Mouse (Mus musculus): ENCODE measurements at regions not wholly inside any gene's neighbourhood (a gene's known extent, or its start where the extent isn't known, plus 50 kb on each side); places are given as distances from the start of the nearest gene placed in this dataset.

DNA sequence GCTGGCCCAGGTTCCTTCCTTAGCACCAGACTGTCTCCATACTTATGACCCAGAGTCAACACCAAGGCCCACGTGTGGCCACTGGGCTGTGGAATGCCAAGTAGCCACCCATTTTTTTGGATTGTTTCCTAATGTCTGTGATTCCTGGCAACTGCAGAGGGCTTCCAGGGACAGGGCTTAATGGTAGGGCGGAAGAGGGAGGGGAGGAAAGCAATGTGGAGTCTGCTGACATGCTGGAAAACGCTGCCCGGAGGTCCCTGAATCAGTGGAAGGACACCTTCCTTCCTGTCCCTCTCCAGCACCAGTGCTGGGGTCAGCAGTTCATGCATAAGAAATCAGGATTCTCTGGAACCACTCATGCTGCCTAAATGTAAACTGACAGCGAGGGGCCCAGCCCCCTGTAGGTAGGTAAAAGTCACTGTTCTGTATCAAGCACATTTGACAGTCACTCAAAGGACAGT lies 90.8 kb downstream of the Iyd start:
- TF ChIP-seq POLR2A (IDR thresholded peaks at IDR 0.05; ENCODE audit: borderline replicate concordance, control insufficient read depth, low read depth, low read length) (no peak), CTCF (IDR thresholded peaks at IDR 0.05; ENCODE audit: control insufficient read depth, insufficient read depth, low read length) (no peak)
